Mouse (Mus musculus): ENCODE data around the gene Ddias.

- no peak for TF ChIP-seq CTCF (conservative IDR thresholded peaks at IDR 0.05; ENCODE audit: low read length)
- no peak for TF ChIP-seq NANOG (IDR thresholded peaks at IDR 0.05; ENCODE audit: borderline replicate concordance, low read length)
- TF ChIP-seq POU5F1 (IDR thresholded peaks at IDR 0.05; ENCODE audit: borderline replicate concordance, low read length) = no peak
Observed at GRCm38 (mm10) chr7:92884998-92885660, 11.1 kb upstream of the Ddias start.
